Mouse (Mus musculus): ENCODE measurements around the gene Rps19. TPM values are rescaled to one million over a fixed set of nuclear protein-coding genes. Genes with fewer than 3 reads are reported as not detected.

The Rps19 gene
- polyA plus RNA-seq, 1 experiment from 2014 or later: 2,060 TPM

DNA sequence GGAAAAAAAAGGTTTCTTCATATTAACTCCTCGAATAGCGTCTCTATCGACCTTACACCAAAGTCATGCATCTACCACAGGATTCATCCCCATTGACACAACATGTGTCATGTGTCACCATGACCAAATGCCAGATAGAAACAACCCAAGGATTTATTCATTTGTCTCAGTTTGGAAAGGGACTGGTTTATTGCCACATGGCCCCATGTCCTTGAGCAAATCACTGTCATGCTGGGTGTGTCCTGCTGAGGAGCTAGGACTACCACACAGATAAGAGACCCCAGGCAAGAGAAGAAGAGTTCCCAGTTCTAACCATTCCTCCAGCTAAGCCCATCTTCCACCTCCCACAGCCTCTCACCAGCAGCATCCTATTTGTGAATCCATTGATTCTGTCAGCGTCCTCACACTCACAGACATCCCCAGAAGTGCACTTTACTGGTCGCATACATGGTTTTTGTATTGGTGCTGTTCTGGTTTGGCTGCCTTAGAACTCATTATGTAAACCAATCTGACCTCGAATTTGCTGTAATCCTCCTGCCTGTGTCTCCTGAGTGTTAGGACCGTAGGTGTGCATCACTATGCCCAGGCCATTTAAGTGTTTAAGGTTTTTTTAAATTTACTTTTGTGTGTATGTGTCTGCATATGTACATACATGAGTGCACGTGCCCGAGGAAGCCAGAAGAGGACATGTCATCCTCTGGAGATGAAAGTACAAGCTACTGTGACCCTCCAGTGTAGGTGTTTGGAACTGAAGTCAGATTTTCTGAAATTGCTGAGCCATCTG lies 1.6 kb upstream of the Rps19 start:
- peaks cover 9% of the 10 kb centered on the region; the same call in 1 of the 2 replicates for H3K4me1 ChIP-seq (replicated peaks; ENCODE audit: control insufficient read depth, insufficient read depth)
- ATAC-seq (ENCODE audit: low FRiP score, low TSS enrichment) (no peak), DNase-seq (ENCODE audit: low spot score) (no peak)
- no peaks in the 10 kb centered on the region; the same call in 1 of the 2 replicates for H3K36me3 ChIP-seq (ENCODE audit: control insufficient read depth, insufficient read depth, low read length)
- H3K4me2 ChIP-seq (replicated peaks; ENCODE audit: low read depth): no peak overlapping the region
- H3K9me3 ChIP-seq (ENCODE audit: control insufficient read depth, low read length): no peaks in the 10 kb centered on the region
- no peak overlapping the region for H3K9ac ChIP-seq (ENCODE audit: low read length)
- H3K4me3 ChIP-seq (ENCODE audit: low read depth, low read length): no peak overlapping the region
- no peaks in the 10 kb centered on the region for H3K27me3 ChIP-seq (ENCODE audit: control insufficient read depth, insufficient read depth, low read length)
- TF ChIP-seq EP300 (optimal IDR thresholded peaks at IDR 0.05): no peak
- TF ChIP-seq CTCF (IDR thresholded peaks at IDR 0.05; ENCODE audit: low read depth): no peak
- no peak overlapping the region for H3K27ac ChIP-seq (replicated peaks)
- WGBS: 90% methylated on average over 9 of the region's 9 CpGs

DNA sequence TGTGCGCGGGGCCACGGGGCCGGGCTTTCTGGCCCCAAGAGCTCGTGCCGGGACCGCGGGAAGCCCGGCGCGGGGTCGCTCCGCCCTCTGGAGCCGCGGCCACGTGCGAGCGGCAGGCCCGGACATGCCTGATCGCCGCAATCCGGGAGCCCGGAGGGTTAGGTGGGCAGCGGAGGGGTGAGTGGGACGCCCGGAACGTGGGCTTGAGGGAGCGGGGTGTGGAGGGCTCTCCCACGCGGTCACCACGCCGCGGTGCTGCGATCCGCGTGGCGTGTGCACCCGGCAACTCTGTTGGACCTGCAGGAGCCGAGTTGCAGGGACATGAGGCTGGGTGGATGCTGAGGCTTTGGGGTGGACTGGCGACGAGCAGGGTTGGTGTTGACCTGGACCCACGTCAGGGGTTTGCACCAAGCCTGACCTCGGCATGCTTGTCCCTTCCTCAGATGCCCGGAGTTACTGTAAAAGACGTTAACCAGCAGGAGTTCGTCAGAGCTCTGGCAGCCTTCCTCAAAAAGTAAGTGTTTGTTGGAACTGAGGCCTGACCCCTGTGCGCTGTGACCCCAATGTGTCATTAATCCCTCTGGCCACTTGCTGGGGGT lies 621 bp downstream of the Rps19 start:
- ATAC-seq (ENCODE audit: low FRiP score, low TSS enrichment): 0 out of 2 replicates have a peak, but pooled peaks have one; percentile 3
- WGBS: under 1% methylated on average over 47 of the region's 47 CpGs

DNA sequence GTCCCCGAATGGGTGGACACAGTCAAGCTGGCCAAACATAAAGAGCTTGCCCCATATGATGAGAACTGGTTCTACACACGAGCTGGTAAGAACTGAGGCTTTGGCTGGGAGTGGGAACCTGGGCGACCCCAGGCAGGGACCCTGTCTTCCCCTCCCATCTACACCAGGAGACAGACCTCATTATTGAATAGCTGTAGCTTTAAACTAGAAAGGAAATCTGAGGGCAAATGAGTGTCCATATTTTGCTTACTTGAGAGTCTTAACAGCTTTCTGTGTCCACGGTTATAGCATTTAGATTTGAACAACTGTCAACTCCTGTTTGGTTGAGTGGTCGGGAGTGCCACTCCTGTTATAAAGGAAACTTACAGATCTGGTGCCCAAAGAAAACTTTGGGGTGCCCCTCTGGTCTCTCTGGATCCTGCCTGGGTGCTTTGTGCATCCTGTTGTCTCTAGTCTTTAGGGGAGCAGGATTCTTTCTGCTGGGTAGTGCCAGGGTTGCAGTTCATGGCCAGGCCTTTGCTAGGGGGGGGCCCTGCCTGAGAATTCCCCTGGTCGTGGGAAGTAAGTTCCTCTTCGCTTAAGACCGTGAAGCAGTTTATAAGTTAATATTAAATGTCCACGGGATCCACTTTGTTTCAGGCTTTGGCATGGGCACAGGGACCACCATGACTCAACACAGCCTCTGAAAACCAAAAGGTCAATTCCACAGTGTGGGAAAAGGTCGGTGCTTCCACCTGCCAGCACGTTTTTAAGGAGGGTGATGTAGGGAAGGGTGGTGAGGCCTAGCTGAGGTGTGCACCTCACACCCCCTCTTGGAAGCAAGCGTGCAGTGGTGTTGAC lies 1.5 kb downstream of the Rps19 start:
- WGBS: 17% methylated on average over 12 of the region's 12 CpGs
- no peak for ATAC-seq (ENCODE audit: low FRiP score, low TSS enrichment)

More for the DNA sequence above, 621 bp downstream of the Rps19 start:
- H3K9me3 ChIP-seq (ENCODE audit: control insufficient read depth, low read length): no peaks in the 10 kb centered on the region
- H3K4me3 ChIP-seq (ENCODE audit: low read depth, low read length): peak overlapping the region; percentile 100
- H3K4me1 ChIP-seq (replicated peaks; ENCODE audit: control insufficient read depth, insufficient read depth): peaks cover 9% of the 10 kb centered on the region; the same call in 1 of the 2 replicates
- H3K4me2 ChIP-seq (replicated peaks; ENCODE audit: low read depth): peak overlapping the region; percentile 74
- TF ChIP-seq EP300 (optimal IDR thresholded peaks at IDR 0.05) (no peak), CTCF (IDR thresholded peaks at IDR 0.05; ENCODE audit: low read depth) (no peak)
- peak overlapping the region; percentile 97 for H3K27ac ChIP-seq (replicated peaks)
- H3K36me3 ChIP-seq (ENCODE audit: control insufficient read depth, insufficient read depth, low read length): peaks cover 6% of the 10 kb centered on the region
- peak overlapping the region; percentile 100 for H3K9ac ChIP-seq (ENCODE audit: low read length)
- no peak for DNase-seq (ENCODE audit: low spot score)
- H3K27me3 ChIP-seq (ENCODE audit: control insufficient read depth, insufficient read depth, low read length): no peaks in the 10 kb centered on the region

DNA sequence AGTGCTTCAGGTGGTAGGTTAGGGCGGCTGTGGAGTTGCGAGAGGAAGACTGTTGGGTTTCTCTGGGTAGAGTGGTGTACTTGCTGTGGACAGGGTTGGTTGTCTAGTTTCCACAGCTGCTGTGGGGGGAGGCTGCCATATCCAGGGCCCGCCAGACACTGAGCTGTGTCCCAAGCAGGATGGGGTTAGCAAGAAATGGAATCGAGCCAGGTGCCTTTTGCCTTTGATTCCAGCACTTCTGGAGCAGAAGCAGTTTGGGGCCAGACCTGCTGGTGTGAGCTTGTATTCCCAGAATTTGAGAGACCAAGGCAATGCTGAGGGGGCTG lies 2.1 kb downstream of the Rps19 start:
- H3K4me3 ChIP-seq (ENCODE audit: low read depth, low read length): peak overlapping the region; percentile 100
- H3K36me3 ChIP-seq (ENCODE audit: control insufficient read depth, insufficient read depth, low read length): peaks cover 8% of the 10 kb centered on the region
- H3K4me1 ChIP-seq (replicated peaks; ENCODE audit: control insufficient read depth, insufficient read depth): peaks cover 9% of the 10 kb centered on the region; the same call in 1 of the 2 replicates
- WGBS: 35% methylated on average over 4 of the region's 4 CpGs
- H3K27ac ChIP-seq (replicated peaks): 0 out of 2 replicates have a peak overlapping the region, but pooled peaks have one; percentile 35
- peak overlapping the region; percentile 74 for H3K4me2 ChIP-seq (replicated peaks; ENCODE audit: low read depth)
- no peak for ATAC-seq (ENCODE audit: low FRiP score, low TSS enrichment)
- H3K9me3 ChIP-seq (ENCODE audit: control insufficient read depth, low read length): no peaks in the 10 kb centered on the region
- DNase-seq (ENCODE audit: low spot score): no peak
- H3K27me3 ChIP-seq (ENCODE audit: control insufficient read depth, insufficient read depth, low read length): no peaks in the 10 kb centered on the region
- TF ChIP-seq EP300 (optimal IDR thresholded peaks at IDR 0.05): no peak
- no peak for TF ChIP-seq CTCF (IDR thresholded peaks at IDR 0.05; ENCODE audit: low read depth)
- peak overlapping the region; percentile 100 for H3K9ac ChIP-seq (ENCODE audit: low read length)

More for the DNA sequence above, 1.5 kb downstream of the Rps19 start:
- H3K36me3 ChIP-seq (ENCODE audit: control insufficient read depth, insufficient read depth, low read length): peaks cover 8% of the 10 kb centered on the region
- H3K9ac ChIP-seq (ENCODE audit: low read length): peak overlapping the region; percentile 100
- H3K9me3 ChIP-seq (ENCODE audit: control insufficient read depth, low read length): no peaks in the 10 kb centered on the region
- TF ChIP-seq CTCF (IDR thresholded peaks at IDR 0.05; ENCODE audit: low read depth) (no peak), EP300 (optimal IDR thresholded peaks at IDR 0.05) (no peak)
- peak overlapping the region; percentile 100 for H3K4me3 ChIP-seq (ENCODE audit: low read depth, low read length)
- H3K27me3 ChIP-seq (ENCODE audit: control insufficient read depth, insufficient read depth, low read length): no peaks in the 10 kb centered on the region
- peaks cover 9% of the 10 kb centered on the region; the same call in 1 of the 2 replicates for H3K4me1 ChIP-seq (replicated peaks; ENCODE audit: control insufficient read depth, insufficient read depth)
- DNase-seq (ENCODE audit: low spot score): peak; percentile 38
- no peak overlapping the region for H3K27ac ChIP-seq (replicated peaks)
- H3K4me2 ChIP-seq (replicated peaks; ENCODE audit: low read depth): peak overlapping the region; percentile 74

DNA sequence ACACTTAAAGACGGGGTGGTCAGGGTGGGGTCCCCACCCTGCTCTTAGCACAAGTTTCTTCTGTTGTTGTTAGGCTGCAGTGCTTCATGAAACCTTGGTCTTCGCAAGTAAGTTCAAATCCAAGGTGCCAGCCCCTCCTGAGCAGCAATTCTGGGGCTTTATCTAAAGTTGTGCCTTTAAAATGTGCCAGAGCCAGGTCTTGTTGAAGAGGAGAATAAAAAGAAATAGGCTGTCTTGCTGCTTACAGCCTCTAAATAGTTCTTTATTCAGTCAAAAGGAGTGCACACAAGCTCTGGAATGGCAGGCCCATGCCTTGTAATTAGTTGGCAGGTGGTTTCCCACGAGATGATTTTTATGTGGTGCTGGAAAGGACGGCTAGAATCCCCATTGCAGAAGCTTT lies 2.9 kb downstream of the Rps19 start:
- Histone ChIP-seq H3K27ac (replicated peaks) (no peak overlapping the region), H3K9me3 (ENCODE audit: control insufficient read depth, low read length) (no peaks in the 10 kb centered on the region), H3K4me2 (replicated peaks; ENCODE audit: low read depth) (no peak overlapping the region), H3K36me3 (ENCODE audit: control insufficient read depth, insufficient read depth, low read length) (peaks cover 8% of the 10 kb centered on the region), H3K9ac (ENCODE audit: low read length) (peak overlapping the region; percentile 100; the same call in 1 of the 2 replicates), H3K4me1 (replicated peaks; ENCODE audit: control insufficient read depth, insufficient read depth) (peaks cover 9% of the 10 kb centered on the region; the same call in 1 of the 2 replicates), H3K27me3 (ENCODE audit: control insufficient read depth, insufficient read depth, low read length) (no peaks in the 10 kb centered on the region), H3K4me3 (ENCODE audit: low read depth, low read length) (no peak overlapping the region)
- DNase-seq (ENCODE audit: low spot score) (no peak), ATAC-seq (ENCODE audit: low FRiP score, low TSS enrichment) (no peak)
- 51% methylated on average over 4 of the region's 4 CpGs for WGBS
- TF ChIP-seq EP300 (optimal IDR thresholded peaks at IDR 0.05) (no peak), CTCF (IDR thresholded peaks at IDR 0.05; ENCODE audit: low read depth) (no peak)
